Comparison of ENCODE assay signal across 8 mouse cellular contexts in the genomic region with DNA sequence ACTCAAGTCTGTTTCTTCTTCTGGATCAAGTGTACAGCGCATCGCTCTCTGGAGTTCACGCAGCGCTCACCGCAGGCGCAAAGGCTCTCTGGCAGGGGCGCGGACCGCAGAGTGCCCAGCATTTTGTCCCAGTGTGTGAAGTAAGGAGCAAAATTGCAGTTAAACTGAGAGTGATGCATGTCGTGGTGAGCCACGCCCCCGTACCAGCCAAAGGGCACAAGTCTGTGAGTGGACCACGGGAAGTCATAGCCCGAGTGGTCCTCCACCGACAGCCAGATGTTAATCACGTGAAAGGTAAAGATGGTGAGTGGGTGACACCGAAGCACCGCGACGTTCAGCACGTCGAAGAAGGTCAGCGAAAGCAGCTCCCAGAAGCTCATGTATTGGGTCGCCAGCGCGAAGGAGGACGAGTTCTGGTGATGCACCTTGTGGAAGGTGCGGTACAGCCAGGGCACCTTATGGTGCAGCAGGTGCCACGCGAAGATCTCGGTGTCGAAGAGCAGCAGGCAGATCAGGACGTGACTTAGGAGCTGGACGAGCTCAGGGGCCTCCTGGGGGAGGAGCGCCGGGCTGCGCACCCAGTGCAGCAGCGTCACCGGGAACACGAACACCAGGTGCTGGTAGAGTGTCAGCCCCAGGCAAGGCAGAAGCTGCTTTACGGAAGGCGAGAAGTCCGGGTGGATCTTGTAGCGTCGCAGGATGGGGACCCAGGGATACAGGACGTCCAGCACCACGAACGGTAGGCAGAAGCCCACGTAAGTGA. TPM values are rescaled to one million over a fixed set of nuclear protein-coding genes. Genes with fewer than 3 reads are reported as not detected.
DNase-seq lines count a peak whose midpoint lies in the region; ATAC-seq and TF ChIP-seq lines count a peak whose summit lies in the region.

No protein-coding gene starts in this region.

- peaks cover 12% of the 10 kb centered on the region for H3K4me1 ChIP-seq in heart, embryonic 16.5 days (ENCODE audit: control insufficient read depth, insufficient read depth, low read length)
- H3K4me1 ChIP-seq in limb, embryonic 14.5 days (ENCODE audit: control insufficient read depth, insufficient read depth, low read length): peaks cover 9% of the 10 kb centered on the region; the same call in 1 of the 2 replicates

- H3K36me3 ChIP-seq in heart, embryonic 16.5 days (ENCODE audit: control insufficient read depth, insufficient read depth): no peaks in the 10 kb centered on the region
- H3K36me3 ChIP-seq in limb, embryonic 14.5 days (ENCODE audit: control insufficient read depth, insufficient read depth, low read length): no peaks in the 10 kb centered on the region

- 10% methylated on average over 49 of the region's 49 CpGs for WGBS in heart, embryonic 16.5 days
- 6% methylated on average over 49 of the region's 49 CpGs for WGBS in limb, embryonic 14.5 days

- peak overlapping the region; percentile 60 for H3K9ac ChIP-seq in heart, embryonic 16.5 days (ENCODE audit: low read length)
- peak overlapping the region; percentile 48 for H3K9ac ChIP-seq in limb, embryonic 14.5 days (ENCODE audit: low read depth, low read length, severe bottlenecking)

- H3K4me3 ChIP-seq in heart, embryonic 16.5 days (ENCODE audit: low read length): peak overlapping the region; percentile 57
- peak overlapping the region; percentile 44 for H3K4me3 ChIP-seq in limb, embryonic 14.5 days (replicated peaks; ENCODE audit: low read length)

- peaks cover 15% of the 10 kb centered on the region for H3K27me3 ChIP-seq in heart, embryonic 16.5 days (ENCODE audit: control insufficient read depth, insufficient read depth, low read length)
- peaks cover 26% of the 10 kb centered on the region for H3K27me3 ChIP-seq in limb, embryonic 14.5 days (ENCODE audit: control insufficient read depth, insufficient read depth, low read length)

- intact Hi-C loops in left cerebral cortex, postnatal 10 days (cut with DNase I): loop anchor here (10.0 kb wide), 1 partner anchor 230 kb away; no protein-coding TSS in a partner anchor

- no peaks in the 10 kb centered on the region for H3K9me3 ChIP-seq in heart, embryonic 16.5 days (replicated peaks; ENCODE audit: control insufficient read depth, low read length)
- H3K9me3 ChIP-seq in limb, embryonic 14.5 days (ENCODE audit: control insufficient read depth, low read length): no peaks in the 10 kb centered on the region

- H3K27ac ChIP-seq in heart, embryonic 16.5 days (ENCODE audit: low read length): no peak overlapping the region
- no peak overlapping the region for H3K27ac ChIP-seq in limb, embryonic 14.5 days (replicated peaks; ENCODE audit: low read depth, low read length)

- TF ChIP-seq POLR2A in limb, embryonic 14.5 days (IDR thresholded peaks at IDR 0.05; ENCODE audit: borderline replicate concordance, extremely low read depth, insufficient read depth, insufficient read length): no peak

- DNase-seq in cerebellum, postnatal 36 days: peak; percentile 5 to 12
- no peak for DNase-seq in cerebellum, adult 9-10 months
- peak; percentile 41 for DNase-seq in CD4-positive helper T cell, adult 2 months (ENCODE audit: low read depth, low spot score)
- DNase-seq in embryo, embryonic 10 days (ENCODE audit: low spot score): peak; percentile 21
- peak; percentile 31 for DNase-seq in limb, embryonic 14.5 days (ENCODE audit: low spot score)
- DNase-seq in naive thymus-derived CD4-positive, alpha-beta T cell, adult 2 months (ENCODE audit: low read depth): peak; percentile 58
- DNase-seq in left cerebral cortex, postnatal 10 days (ENCODE audit: extremely low spot score in 1 of 2, low spot score in 2 of 2): no peak

- peak overlapping the region; percentile 90 for H3K4me2 ChIP-seq in heart, embryonic 16.5 days (ENCODE audit: low read depth, low read length)
- H3K4me2 ChIP-seq in limb, embryonic 14.5 days (replicated peaks; ENCODE audit: low read depth, low read length, severe bottlenecking): peak overlapping the region; percentile 97

- 0 out of 2 replicates have a peak, but pooled peaks have one; percentile 23 for ATAC-seq in heart, embryonic 16.5 days (replicated peaks; ENCODE audit: extremely low read depth, insufficient read depth, low FRiP score)
- peak; percentile 32 for ATAC-seq in limb, embryonic 14.5 days (ENCODE audit: low FRiP score, low read depth)

RNA-seq across cellular contexts. Expression of gene Ch25h, which starts 0.6 kb away (rescaled TPM):
- 2.5 and 3.4 TPM in 2 replicates for polyA plus RNA-seq in heart, embryonic 16.5 days (2015; fragmentation: Nextera tagmentation; extraction: Ambion mirVana)
- polyA plus RNA-seq in limb, embryonic 14.5 days (2012; rRNA removed): 42.0 and 51.6 TPM in 2 replicates
- 29.3 and 31.3 TPM in 2 replicates for polyA plus RNA-seq in limb, embryonic 14.5 days (2014; fragmentation: Nextera tagmentation; extraction: Ambion mirVana)
- total RNA-seq in left cerebral cortex, postnatal 10 days (2021): 1 to 10 TPM in 1 of 2 experiments, under 1 TPM in 1; 0.83 to 1.2 TPM

RNA-seq across cellular contexts. Expression of gene Lipa, which starts 52.9 kb away (rescaled TPM):
- 28.9 and 32.0 TPM in 2 replicates for polyA plus RNA-seq in heart, embryonic 16.5 days (2015; fragmentation: Nextera tagmentation; extraction: Ambion mirVana)
- 40.9 and 45.1 TPM in 2 replicates for polyA plus RNA-seq in limb, embryonic 14.5 days (2012; rRNA removed)
- 55.0 and 57.1 TPM in 2 replicates for polyA plus RNA-seq in limb, embryonic 14.5 days (2014; fragmentation: Nextera tagmentation; extraction: Ambion mirVana)
- total RNA-seq in left cerebral cortex, postnatal 10 days (2021): 10 to 100 TPM; 13.5 to 13.9 TPM

Comparison
In these comparisons a context has a peak if more than half of its experiments do, and no peak if none do; other contexts are left out.
1. DNase-seq: peak in cerebellum, postnatal 36 days (2 of 2), CD4-positive helper T cell, adult 2 months (single experiment), embryo, embryonic 10 days (single experiment), limb, embryonic 14.5 days (single experiment) and naive thymus-derived CD4-positive, alpha-beta T cell, adult 2 months (single experiment); none in cerebellum, adult 9-10 months (single experiment) and left cerebral cortex, postnatal 10 days (0 of 2).